Mouse (Mus musculus) brain, adult 2 months (tissue): ENCODE results near the gene Itga6.
A peak's percentile ranks its signal among the peaks of the same experiment; 100 is the strongest.
"Not testable (repeated sequence)": the region's sequence is repeated elsewhere in the genome, so short reads cannot be mapped to it uniquely, and the experiment has no call there.

ENCODE experiments used
- DNase-seq: peaks from one replicate; pipeline ENCODE4 v3.0.0; 2011; ENCODE audit warnings: low read depth, low spot score

The Itga6 gene

DNA sequence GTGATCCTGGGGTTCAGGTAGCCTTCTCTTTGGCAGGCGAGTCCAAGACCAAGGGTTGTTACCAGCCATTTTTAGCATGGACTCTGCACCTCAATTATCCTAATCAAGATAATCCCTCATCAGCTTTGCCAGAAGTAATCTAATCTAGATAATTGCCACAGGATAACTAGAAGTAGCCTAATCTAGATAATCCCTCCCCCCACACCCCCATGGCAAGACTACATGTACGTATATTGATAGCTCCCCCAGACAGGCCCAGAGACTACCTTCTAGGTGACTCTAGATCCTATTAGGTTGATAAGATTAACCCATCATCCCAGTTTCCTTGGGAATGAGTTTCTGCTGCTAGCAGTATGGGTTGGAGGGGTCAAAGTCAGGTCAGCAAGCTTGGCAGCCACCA lies 146.1 kb downstream of the Itga6 start:
- DNase-seq = no peak

DNA sequence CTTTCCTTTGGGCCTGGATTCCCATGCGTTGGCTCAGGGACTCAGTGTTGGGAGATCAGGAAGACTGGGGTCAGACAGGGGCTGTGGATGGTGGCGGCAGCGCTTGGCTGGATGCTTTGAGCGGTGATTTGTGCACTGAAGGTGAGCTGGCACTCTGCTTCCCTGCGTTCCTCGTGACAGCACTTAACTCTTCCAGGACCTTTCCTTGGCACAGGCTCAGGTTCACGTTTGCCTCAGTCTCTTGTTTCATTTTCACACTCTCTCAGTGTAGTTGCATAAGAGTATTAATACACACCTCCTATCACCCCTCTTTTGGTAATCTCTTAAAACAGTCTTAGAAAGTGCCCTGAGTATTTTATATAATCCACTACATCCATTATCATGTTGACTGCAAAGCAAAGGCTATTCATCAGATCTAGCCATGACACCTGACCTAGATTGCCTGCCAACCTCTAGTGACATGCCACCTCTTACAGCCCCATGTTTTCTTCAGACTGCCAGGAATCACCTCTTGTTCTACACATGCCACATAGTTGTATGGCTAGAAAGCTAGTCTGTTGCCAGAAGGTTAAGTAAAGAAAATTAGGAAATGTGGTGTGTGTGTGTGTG lies 147.4 kb downstream of the Itga6 start:
- DNase-seq = no peak

GRCm38 (mm10) chr2:71895596-71896286 lies 150.3 kb downstream of the Itga6 start:
- no peak for DNase-seq

DNA sequence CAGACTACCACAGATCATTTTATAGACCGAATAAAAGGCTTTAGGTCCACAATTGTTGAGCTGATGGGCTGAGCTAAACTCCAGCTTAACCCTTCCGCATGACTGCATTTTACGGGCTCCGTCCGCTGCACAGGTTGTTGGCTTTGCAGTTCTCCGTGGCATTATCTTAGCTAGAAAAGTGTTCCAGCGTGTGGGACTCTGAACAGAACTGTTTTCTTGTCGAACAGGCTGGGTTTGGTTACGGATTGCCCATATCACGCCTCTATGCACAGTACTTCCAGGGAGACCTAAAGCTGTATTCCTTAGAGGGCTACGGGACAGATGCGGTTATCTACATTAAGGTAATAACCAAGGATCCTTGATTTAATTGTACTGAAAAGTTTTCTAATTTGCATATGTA lies 152.0 kb downstream of the Itga6 start:
- no peak for DNase-seq

GRCm38 (mm10) chr2:71898335-71898856 lies 153.0 kb downstream of the Itga6 start:
- peak; percentile 63 for DNase-seq

GRCm38 (mm10) chr2:71899886-71900285 lies 154.5 kb downstream of the Itga6 start:
- no peak for DNase-seq

DNA sequence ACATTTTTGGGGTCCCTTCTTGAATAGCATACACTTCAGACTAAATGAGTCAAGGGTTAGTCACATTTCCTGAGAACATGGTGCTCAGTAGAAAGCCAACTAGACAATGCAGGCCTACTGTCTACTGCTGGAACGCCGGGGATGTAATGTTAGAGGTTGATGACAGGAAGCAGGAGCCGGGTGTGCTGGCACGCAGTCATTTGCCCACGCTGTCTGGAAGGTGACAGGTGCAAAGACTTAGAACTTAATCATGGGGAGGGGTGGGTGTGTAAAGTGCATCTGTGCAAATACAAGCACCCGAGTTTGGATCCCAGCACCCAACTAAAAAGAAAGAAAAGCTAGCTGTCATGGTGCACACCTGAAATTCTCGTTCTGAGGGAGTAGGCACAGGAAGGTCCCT lies 159.7 kb downstream of the Itga6 start:
- no peak for DNase-seq

GRCm38 (mm10) chr2:71906356-71906755 lies 160.9 kb downstream of the Itga6 start:
- not testable (repeated sequence) for DNase-seq
